Mouse (Mus musculus): ENCODE results near the gene Erich3. TPM values are rescaled to one million over a fixed set of nuclear protein-coding genes. Genes with fewer than 3 reads are reported as not detected.

Gene Erich3
- polyA plus RNA-seq, 1 experiment from 2014 or later: 0.08 TPM

- peaks cover 3% of the 10 kb centered on the region; the same call in 1 of the 2 replicates for H3K4me1 ChIP-seq (ENCODE audit: control insufficient read depth, insufficient read depth, low read length)
- no peaks in the 10 kb centered on the region for H3K9me3 ChIP-seq (ENCODE audit: control insufficient read depth, low read length)
- no peak overlapping the region for H3K4me2 ChIP-seq (ENCODE audit: low read depth, severe bottlenecking)
- no peak overlapping the region for H3K9ac ChIP-seq (ENCODE audit: low read length)
- no peaks in the 10 kb centered on the region for H3K27me3 ChIP-seq (ENCODE audit: control insufficient read depth, insufficient read depth, low read length)
- H3K27ac ChIP-seq (replicated peaks; ENCODE audit: low read depth, low read length): no peak overlapping the region
- 85% methylated on average over 7 of the region's 7 CpGs for WGBS
- DNase-seq (ENCODE audit: low spot score): no peak
- no peak overlapping the region for H3K4me3 ChIP-seq (ENCODE audit: low read depth, low read length)
- ATAC-seq (ENCODE audit: insufficient number of reproducible peaks, low FRiP score, low TSS enrichment, low read depth): no peak
- no peaks in the 10 kb centered on the region for H3K36me3 ChIP-seq (ENCODE audit: control insufficient read depth, insufficient read depth, low read length)
These were observed 59.5 kb downstream of the Erich3 start for GRCm38 (mm10) chr3:154723198-154723597.

GRCm38 (mm10) chr3:154731431-154731830, 67.8 kb downstream of the Erich3 start:
- no peaks in the 10 kb centered on the region for H3K36me3 ChIP-seq (ENCODE audit: control insufficient read depth, insufficient read depth, low read length)
- ATAC-seq (ENCODE audit: insufficient number of reproducible peaks, low FRiP score, low TSS enrichment, low read depth) (no peak), DNase-seq (ENCODE audit: low spot score) (no peak)
- 0 out of 2 replicates have a peak, but pooled peaks cover 3% of the 10 kb centered on the region for H3K4me1 ChIP-seq (ENCODE audit: control insufficient read depth, insufficient read depth, low read length)
- H3K4me3 ChIP-seq (ENCODE audit: low read depth, low read length): no peak overlapping the region
- WGBS: 44% methylated on average over 10 of the region's 10 CpGs
- no peak overlapping the region for H3K27ac ChIP-seq (replicated peaks; ENCODE audit: low read depth, low read length)
- H3K4me2 ChIP-seq (ENCODE audit: low read depth, severe bottlenecking): no peak overlapping the region
- no peak overlapping the region for H3K9ac ChIP-seq (ENCODE audit: low read length)
- H3K27me3 ChIP-seq (ENCODE audit: control insufficient read depth, insufficient read depth, low read length): no peaks in the 10 kb centered on the region
- H3K9me3 ChIP-seq (ENCODE audit: control insufficient read depth, low read length): no peaks in the 10 kb centered on the region

GRCm38 (mm10) chr3:154741496-154741895, 77.8 kb downstream of the Erich3 start:
- DNase-seq (ENCODE audit: low spot score): no peak
- H3K4me3 ChIP-seq (ENCODE audit: low read depth, low read length): no peak overlapping the region
- H3K36me3 ChIP-seq (ENCODE audit: control insufficient read depth, insufficient read depth, low read length): no peaks in the 10 kb centered on the region
- H3K27ac ChIP-seq (replicated peaks; ENCODE audit: low read depth, low read length): no peak overlapping the region
- no peaks in the 10 kb centered on the region for H3K9me3 ChIP-seq (ENCODE audit: control insufficient read depth, low read length)
- no peak for ATAC-seq (ENCODE audit: insufficient number of reproducible peaks, low FRiP score, low TSS enrichment, low read depth)
- 68% methylated on average over 5 of the region's 5 CpGs for WGBS
- H3K9ac ChIP-seq (ENCODE audit: low read length): no peak overlapping the region
- no peaks in the 10 kb centered on the region for H3K27me3 ChIP-seq (ENCODE audit: control insufficient read depth, insufficient read depth, low read length)
- H3K4me2 ChIP-seq (ENCODE audit: low read depth, severe bottlenecking): no peak overlapping the region
- H3K4me1 ChIP-seq (ENCODE audit: control insufficient read depth, insufficient read depth, low read length): no peaks in the 10 kb centered on the region

- Histone ChIP-seq H3K27me3 (ENCODE audit: control insufficient read depth, insufficient read depth, low read length) (no peaks in the 10 kb centered on the region), H3K4me2 (ENCODE audit: low read depth, severe bottlenecking) (no peak overlapping the region), H3K4me3 (ENCODE audit: low read depth, low read length) (no peak overlapping the region), H3K36me3 (ENCODE audit: control insufficient read depth, insufficient read depth, low read length) (no peaks in the 10 kb centered on the region), H3K9ac (ENCODE audit: low read length) (no peak overlapping the region), H3K9me3 (ENCODE audit: control insufficient read depth, low read length) (no peaks in the 10 kb centered on the region), H3K27ac (replicated peaks; ENCODE audit: low read depth, low read length) (no peak overlapping the region), H3K4me1 (ENCODE audit: control insufficient read depth, insufficient read depth, low read length) (no peaks in the 10 kb centered on the region)
- ATAC-seq (ENCODE audit: insufficient number of reproducible peaks, low FRiP score, low TSS enrichment, low read depth) (no peak), DNase-seq (ENCODE audit: low spot score) (no peak)
- WGBS: 70% methylated on average over 5 of the region's 5 CpGs
These were observed 79.3 kb downstream of the Erich3 start for GRCm38 (mm10) chr3:154742927-154743326.

- Histone ChIP-seq H3K4me3 (ENCODE audit: low read depth, low read length) (no peak overlapping the region), H3K9ac (ENCODE audit: low read length) (no peak overlapping the region), H3K9me3 (ENCODE audit: control insufficient read depth, low read length) (no peaks in the 10 kb centered on the region), H3K27ac (replicated peaks; ENCODE audit: low read depth, low read length) (no peak overlapping the region), H3K27me3 (ENCODE audit: control insufficient read depth, insufficient read depth, low read length) (no peaks in the 10 kb centered on the region), H3K4me2 (ENCODE audit: low read depth, severe bottlenecking) (no peak overlapping the region), H3K36me3 (ENCODE audit: control insufficient read depth, insufficient read depth, low read length) (no peaks in the 10 kb centered on the region), H3K4me1 (ENCODE audit: control insufficient read depth, insufficient read depth, low read length) (no peaks in the 10 kb centered on the region)
- DNase-seq (ENCODE audit: low spot score) (no peak), ATAC-seq (ENCODE audit: insufficient number of reproducible peaks, low FRiP score, low TSS enrichment, low read depth) (no peak)
- 92% methylated on average over 2 of the region's 2 CpGs for WGBS
These were observed 80.7 kb downstream of the Erich3 start for GRCm38 (mm10) chr3:154744317-154744716.

- Histone ChIP-seq H3K4me3 (ENCODE audit: low read depth, low read length) (no peak overlapping the region), H3K9me3 (ENCODE audit: control insufficient read depth, low read length) (no peaks in the 10 kb centered on the region), H3K36me3 (ENCODE audit: control insufficient read depth, insufficient read depth, low read length) (no peaks in the 10 kb centered on the region), H3K27me3 (ENCODE audit: control insufficient read depth, insufficient read depth, low read length) (no peaks in the 10 kb centered on the region), H3K27ac (replicated peaks; ENCODE audit: low read depth, low read length) (no peak overlapping the region), H3K4me1 (ENCODE audit: control insufficient read depth, insufficient read depth, low read length) (no peaks in the 10 kb centered on the region), H3K9ac (ENCODE audit: low read length) (no peak overlapping the region), H3K4me2 (ENCODE audit: low read depth, severe bottlenecking) (no peak overlapping the region)
- WGBS: 47% methylated on average over 3 of the region's 3 CpGs
- ATAC-seq (ENCODE audit: insufficient number of reproducible peaks, low FRiP score, low TSS enrichment, low read depth) (no peak), DNase-seq (ENCODE audit: low spot score) (no peak)
These were observed 90.8 kb downstream of the Erich3 start for GRCm38 (mm10) chr3:154754505-154754904.

GRCm38 (mm10) chr3:154755225-154755624, 91.6 kb downstream of the Erich3 start:
- no peak overlapping the region for H3K4me3 ChIP-seq (ENCODE audit: low read depth, low read length)
- no peaks in the 10 kb centered on the region for H3K36me3 ChIP-seq (ENCODE audit: control insufficient read depth, insufficient read depth, low read length)
- ATAC-seq (ENCODE audit: insufficient number of reproducible peaks, low FRiP score, low TSS enrichment, low read depth): no peak
- H3K9me3 ChIP-seq (ENCODE audit: control insufficient read depth, low read length): no peaks in the 10 kb centered on the region
- no peaks in the 10 kb centered on the region for H3K4me1 ChIP-seq (ENCODE audit: control insufficient read depth, insufficient read depth, low read length)
- 95% methylated on average over 3 of the region's 3 CpGs for WGBS
- DNase-seq (ENCODE audit: low spot score): no peak
- H3K9ac ChIP-seq (ENCODE audit: low read length): no peak overlapping the region
- no peaks in the 10 kb centered on the region for H3K27me3 ChIP-seq (ENCODE audit: control insufficient read depth, insufficient read depth, low read length)
- no peak overlapping the region for H3K4me2 ChIP-seq (ENCODE audit: low read depth, severe bottlenecking)
- no peak overlapping the region for H3K27ac ChIP-seq (replicated peaks; ENCODE audit: low read depth, low read length)

- no peaks in the 10 kb centered on the region for H3K27me3 ChIP-seq (ENCODE audit: control insufficient read depth, insufficient read depth, low read length)
- no peak overlapping the region for H3K27ac ChIP-seq (replicated peaks; ENCODE audit: low read depth, low read length)
- no peak; the same call in 1 of the 2 replicates for ATAC-seq (ENCODE audit: insufficient number of reproducible peaks, low FRiP score, low TSS enrichment, low read depth)
- no peak overlapping the region for H3K4me3 ChIP-seq (ENCODE audit: low read depth, low read length)
- DNase-seq (ENCODE audit: low spot score): no peak
- H3K4me1 ChIP-seq (ENCODE audit: control insufficient read depth, insufficient read depth, low read length): no peaks in the 10 kb centered on the region
- whole genome bisulfite sequencing: 65% methylated on average over 3 of the region's 3 CpGs
- H3K9me3 ChIP-seq (ENCODE audit: control insufficient read depth, low read length): no peaks in the 10 kb centered on the region
- no peaks in the 10 kb centered on the region for H3K36me3 ChIP-seq (ENCODE audit: control insufficient read depth, insufficient read depth, low read length)
- H3K4me2 ChIP-seq (ENCODE audit: low read depth, severe bottlenecking): no peak overlapping the region
- H3K9ac ChIP-seq (ENCODE audit: low read length): no peak overlapping the region
These were observed 94.4 kb downstream of the Erich3 start for GRCm38 (mm10) chr3:154758089-154758488.

- no peaks in the 10 kb centered on the region for H3K9me3 ChIP-seq (ENCODE audit: control insufficient read depth, low read length)
- DNase-seq (ENCODE audit: low spot score) (no peak), ATAC-seq (ENCODE audit: insufficient number of reproducible peaks, low FRiP score, low TSS enrichment, low read depth) (no peak)
- H3K9ac ChIP-seq (ENCODE audit: low read length): no peak overlapping the region
- H3K4me2 ChIP-seq (ENCODE audit: low read depth, severe bottlenecking): no peak overlapping the region
- no peak overlapping the region for H3K27ac ChIP-seq (replicated peaks; ENCODE audit: low read depth, low read length)
- H3K36me3 ChIP-seq (ENCODE audit: control insufficient read depth, insufficient read depth, low read length): no peaks in the 10 kb centered on the region
- no peaks in the 10 kb centered on the region for H3K4me1 ChIP-seq (ENCODE audit: control insufficient read depth, insufficient read depth, low read length)
- no peak overlapping the region for H3K4me3 ChIP-seq (ENCODE audit: low read depth, low read length)
- no peaks in the 10 kb centered on the region for H3K27me3 ChIP-seq (ENCODE audit: control insufficient read depth, insufficient read depth, low read length)
- WGBS: 85% methylated on average over 3 of the region's 3 CpGs
These were observed 97.4 kb downstream of the Erich3 start for GRCm38 (mm10) chr3:154761108-154761507.

All from limb, embryonic 11.5 days (tissue).